Mouse (Mus musculus): Measurements from ENCODE around the gene Fam135a. TPM values are rescaled to one million over a fixed set of nuclear protein-coding genes. Genes with fewer than 3 reads are reported as not detected.

The Fam135a gene
- 31.4 and 34.3 TPM in 2 replicates for polyA plus RNA-seq (2014; fragmentation: Nextera tagmentation; extraction: Ambion mirVana)

DNA sequence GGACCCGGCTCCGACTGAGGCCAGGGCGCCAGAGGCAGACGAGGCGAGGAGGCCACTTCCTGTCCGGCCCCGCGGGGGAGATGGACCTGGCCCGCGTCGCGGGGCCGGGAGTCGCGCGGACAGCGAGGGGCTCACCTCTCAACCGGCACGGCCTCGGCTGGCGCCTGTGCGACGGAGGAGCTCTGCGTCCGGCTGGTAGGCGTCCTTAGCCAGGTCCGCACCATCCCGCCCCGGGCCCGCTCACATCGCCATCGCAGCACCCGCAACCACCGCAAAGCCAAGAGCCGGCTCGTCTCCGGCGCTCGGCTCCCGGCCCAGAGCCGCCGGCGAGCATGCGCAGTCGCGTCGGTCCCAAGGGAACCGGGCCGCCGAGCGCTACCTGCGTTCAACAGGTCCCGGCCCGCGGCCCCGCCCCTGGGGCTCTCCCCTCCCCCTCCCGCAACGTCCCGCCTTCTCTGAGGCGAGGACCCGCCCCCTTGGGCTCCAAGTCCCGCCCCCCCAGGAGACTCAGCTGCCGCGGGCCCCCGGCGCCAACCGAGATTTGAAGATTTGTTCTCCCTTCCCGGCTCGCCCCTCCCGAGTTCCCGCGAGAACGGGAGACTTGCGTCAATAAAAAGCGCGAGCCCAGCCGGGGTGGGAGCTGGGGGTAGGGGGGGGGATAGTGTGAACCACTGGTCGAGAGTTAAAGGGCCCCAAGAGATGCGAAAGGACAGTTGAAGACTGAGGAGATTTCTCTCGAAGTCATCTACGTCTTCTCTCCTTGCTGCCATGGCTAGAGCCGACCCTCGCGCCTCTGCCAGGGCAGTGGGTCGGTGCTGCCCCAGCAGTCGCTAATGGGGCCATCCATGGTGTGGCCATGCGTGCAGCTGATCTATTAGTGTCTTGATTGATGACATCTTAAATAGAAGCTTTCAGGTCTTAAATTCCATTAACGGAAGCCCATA lies at the start of gene Fam135a:
Gene Fam135a, minus strand, starts transcription at position 416 of the 944 bp plus-strand sequence.
- Histone ChIP-seq H3K27me3 (ENCODE audit: insufficient read depth, low read length) (no peaks in the 10 kb centered on the region), H3K36me3 (ENCODE audit: insufficient read depth) (no peaks in the 10 kb centered on the region), H3K27ac (ENCODE audit: low read depth) (peak within 1 kb of the TSS; percentile 78; the same call in 1 of the 2 replicates), H3K4me2 (peak within 1 kb of the TSS; percentile 79), H3K4me3 (ENCODE audit: low read depth, low read length) (peak within 1 kb of the TSS; percentile 88), H3K9me3 (ENCODE audit: low read depth, low read length) (no peaks in the 10 kb centered on the region), H3K4me1 (ENCODE audit: insufficient read depth) (0 out of 2 replicates have a peak, but pooled peaks cover 7% of the 10 kb centered on the region), H3K9ac (peak within 1 kb of the TSS; percentile 81)
- no peak for TF ChIP-seq CTCF (IDR thresholded peaks at IDR 0.05; ENCODE audit: low read depth)
- ATAC-seq (ENCODE audit: insufficient read depth) (peak; percentile 92), DNase-seq (peak; percentile 98)
- WGBS: under 1% methylated on average over 77 of the region's 88 CpGs

DNA sequence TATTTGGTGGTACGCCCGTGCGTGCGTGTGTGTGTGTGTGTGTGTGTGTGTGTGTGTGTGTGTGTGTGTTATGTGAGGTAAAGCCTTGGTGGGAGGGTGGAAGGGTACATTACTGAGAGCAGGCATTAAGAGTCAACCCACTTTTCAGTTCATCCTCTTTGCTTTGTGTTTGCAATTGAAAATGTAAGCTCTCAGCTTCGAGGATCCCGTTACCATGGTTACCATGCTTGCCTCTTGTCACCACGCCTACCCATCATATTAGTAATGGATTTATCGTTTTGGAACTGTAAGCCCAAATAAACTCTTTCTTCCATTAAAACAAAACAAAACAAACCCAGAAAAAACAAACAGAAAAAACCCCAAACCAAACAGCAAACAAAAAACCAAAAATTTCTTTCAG lies 43.4 kb upstream of the Fam135a start:
- Histone ChIP-seq H3K36me3 (ENCODE audit: insufficient read depth) (no peaks in the 10 kb centered on the region), H3K27me3 (ENCODE audit: insufficient read depth, low read length) (no peaks in the 10 kb centered on the region), H3K9ac (no peak overlapping the region), H3K9me3 (ENCODE audit: low read depth, low read length) (no peaks in the 10 kb centered on the region), H3K4me2 (no peak overlapping the region), H3K4me3 (ENCODE audit: low read depth, low read length) (no peak overlapping the region), H3K27ac (ENCODE audit: low read depth) (no peak overlapping the region), H3K4me1 (ENCODE audit: insufficient read depth) (no peaks in the 10 kb centered on the region)
- 77% methylated on average over 8 of the region's 8 CpGs for WGBS
- TF ChIP-seq CTCF (IDR thresholded peaks at IDR 0.05; ENCODE audit: low read depth): no peak
- DNase-seq (no peak), ATAC-seq (ENCODE audit: insufficient read depth) (no peak)

DNA sequence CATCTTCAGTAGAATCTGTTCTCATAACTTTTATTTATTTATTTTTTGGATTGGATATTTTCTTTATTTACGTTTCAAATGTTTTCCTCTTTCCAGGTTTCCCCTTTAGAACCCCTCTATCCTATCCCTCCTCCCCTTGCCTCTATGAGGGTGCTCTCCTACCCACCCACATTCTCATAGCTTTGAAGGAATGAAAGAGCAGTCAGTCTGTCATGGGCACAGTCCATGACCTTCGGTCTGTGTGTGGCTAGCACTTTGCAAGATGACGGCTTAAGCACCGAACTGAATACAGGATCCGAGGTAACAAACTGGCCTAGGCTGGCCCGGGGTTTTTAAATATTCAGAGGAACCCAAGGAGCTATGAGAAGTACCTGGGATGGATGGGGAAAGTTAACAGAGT lies 40.4 kb upstream of the Fam135a start:
- no peak overlapping the region for H3K4me3 ChIP-seq (ENCODE audit: low read depth, low read length)
- H3K9ac ChIP-seq: no peak overlapping the region
- no peak for TF ChIP-seq CTCF (IDR thresholded peaks at IDR 0.05; ENCODE audit: low read depth)
- no peaks in the 10 kb centered on the region for H3K36me3 ChIP-seq (ENCODE audit: insufficient read depth)
- 75% methylated on average over 6 of the region's 6 CpGs for WGBS
- ATAC-seq (ENCODE audit: insufficient read depth) (no peak), DNase-seq (no peak)
- no peak overlapping the region for H3K27ac ChIP-seq (ENCODE audit: low read depth)
- H3K27me3 ChIP-seq (ENCODE audit: insufficient read depth, low read length): no peaks in the 10 kb centered on the region
- no peak overlapping the region for H3K4me2 ChIP-seq
- no peaks in the 10 kb centered on the region for H3K4me1 ChIP-seq (ENCODE audit: insufficient read depth)
- H3K9me3 ChIP-seq (ENCODE audit: low read depth, low read length): no peaks in the 10 kb centered on the region

DNA sequence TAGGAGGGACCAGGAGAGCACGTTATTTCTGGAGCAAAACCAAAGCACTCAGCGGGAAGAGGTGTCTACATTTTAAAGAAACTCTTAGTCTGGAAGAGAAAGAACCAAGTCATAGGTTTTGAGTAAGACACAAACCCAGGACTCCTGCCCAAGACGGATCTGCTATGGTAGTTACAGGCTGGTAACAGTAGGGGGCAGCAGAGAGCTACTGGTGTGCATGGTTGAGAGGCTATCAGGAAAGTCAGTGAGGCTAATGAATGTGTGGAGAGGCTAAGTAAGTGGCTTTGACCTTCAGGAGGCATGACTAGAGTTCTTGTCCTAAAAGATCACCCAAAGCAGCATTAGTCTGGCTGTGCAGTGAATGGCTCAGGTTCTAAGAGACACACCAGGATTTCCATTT lies 37.0 kb upstream of the Fam135a start:
- H3K36me3 ChIP-seq (ENCODE audit: insufficient read depth): no peaks in the 10 kb centered on the region
- no peaks in the 10 kb centered on the region for H3K4me1 ChIP-seq (ENCODE audit: insufficient read depth)
- ATAC-seq (ENCODE audit: insufficient read depth): no peak
- no peak overlapping the region for H3K9ac ChIP-seq
- peak; percentile 93 for TF ChIP-seq CTCF (IDR thresholded peaks at IDR 0.05; ENCODE audit: low read depth)
- H3K4me3 ChIP-seq (ENCODE audit: low read depth, low read length): no peak overlapping the region
- no peak overlapping the region for H3K27ac ChIP-seq (ENCODE audit: low read depth)
- 8% methylated on average over 3 of the region's 3 CpGs for WGBS
- no peaks in the 10 kb centered on the region for H3K9me3 ChIP-seq (ENCODE audit: low read depth, low read length)
- H3K27me3 ChIP-seq (ENCODE audit: insufficient read depth, low read length): no peaks in the 10 kb centered on the region
- H3K4me2 ChIP-seq: no peak overlapping the region
- peak; percentile 74 for DNase-seq

DNA sequence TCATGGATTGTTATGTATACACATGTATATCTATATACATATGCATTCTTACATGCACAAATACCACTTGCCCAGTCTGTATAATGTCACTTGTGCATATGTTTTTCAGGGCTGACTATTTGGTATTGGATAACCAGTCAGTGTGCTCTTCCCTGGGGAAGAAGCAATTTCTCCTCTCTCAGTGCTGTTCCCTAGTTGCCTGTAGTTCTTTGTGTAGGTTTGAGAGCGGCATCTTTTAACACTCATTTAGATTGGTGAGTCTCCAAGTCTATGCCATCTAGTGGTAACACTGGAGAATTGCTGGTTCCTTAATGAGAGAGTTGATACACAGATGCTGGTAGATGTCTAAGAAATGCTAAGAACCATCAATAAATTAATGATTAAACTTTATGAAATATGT lies 34.7 kb upstream of the Fam135a start:
- H3K9me3 ChIP-seq (ENCODE audit: low read depth, low read length): no peaks in the 10 kb centered on the region
- no peak overlapping the region for H3K27ac ChIP-seq (ENCODE audit: low read depth)
- 5% methylated on average over 1 of the region's 1 CpGs for WGBS
- no peak overlapping the region for H3K9ac ChIP-seq
- no peaks in the 10 kb centered on the region for H3K27me3 ChIP-seq (ENCODE audit: insufficient read depth, low read length)
- ATAC-seq (ENCODE audit: insufficient read depth) (peak; percentile 24; the same call in 1 of the 2 replicates), DNase-seq (peak; percentile 75)
- no peaks in the 10 kb centered on the region for H3K4me1 ChIP-seq (ENCODE audit: insufficient read depth)
- H3K36me3 ChIP-seq (ENCODE audit: insufficient read depth): no peaks in the 10 kb centered on the region
- TF ChIP-seq CTCF (IDR thresholded peaks at IDR 0.05; ENCODE audit: low read depth): peak; percentile 74
- H3K4me2 ChIP-seq: no peak overlapping the region
- no peak overlapping the region for H3K4me3 ChIP-seq (ENCODE audit: low read depth, low read length)

DNA sequence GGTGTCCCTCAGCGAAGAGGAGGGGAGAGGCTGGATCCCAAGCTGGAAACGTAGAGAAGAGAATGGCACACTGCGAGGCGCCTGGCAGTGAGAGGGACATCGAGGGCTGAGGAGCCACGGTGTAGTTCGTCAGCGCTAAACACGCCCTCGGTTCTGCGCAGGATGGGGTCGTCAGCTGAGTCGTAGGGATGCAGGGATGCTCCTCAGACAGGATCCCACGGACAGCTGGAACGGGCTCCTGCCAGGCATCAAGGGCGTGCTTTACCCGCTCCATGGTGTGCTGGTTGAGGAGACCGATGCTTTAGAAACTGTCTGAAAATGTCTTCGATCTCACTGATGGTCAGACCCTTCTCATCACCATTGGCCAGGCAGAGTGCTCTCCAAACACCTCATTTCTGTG lies 33.7 kb upstream of the Fam135a start:
- ATAC-seq (ENCODE audit: insufficient read depth) (no peak), DNase-seq (no peak)
- Histone ChIP-seq H3K9me3 (ENCODE audit: low read depth, low read length) (no peaks in the 10 kb centered on the region), H3K36me3 (ENCODE audit: insufficient read depth) (no peaks in the 10 kb centered on the region), H3K4me1 (ENCODE audit: insufficient read depth) (no peaks in the 10 kb centered on the region), H3K9ac (no peak overlapping the region), H3K4me3 (ENCODE audit: low read depth, low read length) (no peak overlapping the region), H3K27me3 (ENCODE audit: insufficient read depth, low read length) (no peaks in the 10 kb centered on the region), H3K4me2 (no peak overlapping the region), H3K27ac (ENCODE audit: low read depth) (no peak overlapping the region)
- no peak for TF ChIP-seq CTCF (IDR thresholded peaks at IDR 0.05; ENCODE audit: low read depth)
- 46% methylated on average over 19 of the region's 19 CpGs for WGBS

DNA sequence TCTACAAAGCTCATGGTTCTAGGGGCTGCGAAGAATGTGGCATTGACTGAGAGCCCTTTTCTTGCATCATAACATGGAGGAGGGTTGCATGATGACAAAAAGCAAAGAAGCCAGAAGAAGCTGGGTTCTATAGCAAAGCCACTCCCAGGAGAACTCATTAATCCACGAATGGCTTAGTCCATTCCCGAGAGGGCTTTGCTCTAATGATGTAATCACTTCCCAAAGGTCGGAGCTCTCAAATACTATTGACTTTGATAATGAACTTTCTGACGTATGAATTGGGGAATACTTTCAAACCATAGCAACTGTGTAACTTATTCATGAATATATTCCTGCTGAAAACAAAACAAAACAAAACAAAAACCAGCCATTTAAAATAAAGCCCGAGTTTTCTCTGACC lies 27.7 kb upstream of the Fam135a start:
- no peak overlapping the region for H3K4me3 ChIP-seq (ENCODE audit: low read depth, low read length)
- no peak overlapping the region for H3K9ac ChIP-seq
- TF ChIP-seq CTCF (IDR thresholded peaks at IDR 0.05; ENCODE audit: low read depth): no peak
- no peaks in the 10 kb centered on the region for H3K9me3 ChIP-seq (ENCODE audit: low read depth, low read length)
- H3K27me3 ChIP-seq (ENCODE audit: insufficient read depth, low read length): no peaks in the 10 kb centered on the region
- DNase-seq (no peak), ATAC-seq (ENCODE audit: insufficient read depth) (no peak)
- no peaks in the 10 kb centered on the region for H3K4me1 ChIP-seq (ENCODE audit: insufficient read depth)
- whole genome bisulfite sequencing: 60% methylated on average over 6 of the region's 6 CpGs
- H3K4me2 ChIP-seq: no peak overlapping the region
- no peaks in the 10 kb centered on the region for H3K36me3 ChIP-seq (ENCODE audit: insufficient read depth)
- no peak overlapping the region for H3K27ac ChIP-seq (ENCODE audit: low read depth)

All from lung, embryonic 14.5 days (tissue).